Mouse (Mus musculus) heart, postnatal 14 days (tissue): ENCODE measurements around the gene Pdcl. TPM values are rescaled to one million over a fixed set of nuclear protein-coding genes. Genes with fewer than 3 reads are reported as not detected.

Source experiments
- DNase-seq, 2 experiments: peaks; one replicate each; pipeline ENCODE4 v3.0.0; 2021 to 2022
- intact Hi-C: fragments of 180-260 bp; cut with DNase I; formaldehyde crosslinking; loops from one replicate; pipeline ENCODE4 v1.15.1; 2025
- long read RNA-seq, 2 experiments: library from polyadenylated mRNA; stranded (forward); transcript quantifications; one replicate each; pipeline ENCODE4 v2.0.0; 2021
- total RNA-seq, 2 experiments: library from RNA; stranded (reverse); gene quantifications; 2 replicates each; pipeline ENCODE4 v1.2.3; 2021

Pdcl gene
- 10 to 100 TPM; 24.6 to 26.9 TPM for total RNA-seq
- long read RNA-seq, experiment 1, transcript Pdcl-201 (4 exons, 2,858 nt), result major isoform, 35 of 38 reads
- long read RNA-seq, experiment 1, partial matches to known transcripts, result 0 of 38 reads
- long read RNA-seq, experiment 1, other reads (novel, unspliced or antisense), result 1 of 38 reads
- long read RNA-seq, experiment 2, transcript Pdcl-201 (4 exons, 2,858 nt), result major isoform, 29 of 38 reads
- long read RNA-seq, experiment 2, partial matches to known transcripts, result 2 of 38 reads
- long read RNA-seq, experiment 2, other reads (novel, unspliced or antisense), result 3 of 38 reads

- intact Hi-C loops, result no loop called here
- peak; percentile 87 to 88 for DNase-seq
Observed at GRCm38 (mm10) chr2:37358633-37359540, at the start of gene Pdcl. Gene Pdcl, minus strand, starts transcription at chr2:37359332.

- intact Hi-C loops, result loop anchor here (10.0 kb wide), 1 partner anchor 379 kb away; the partner anchor contains the start of gene Crb2
- no peak for DNase-seq
Observed at GRCm38 (mm10) chr2:37395539-37395938, 36.4 kb upstream of the Pdcl start.

- no peak for DNase-seq
- intact Hi-C loops, result loop anchor here (2.0 kb wide), 1 partner anchor 102 kb away; no protein-coding TSS in a partner anchor
Observed at GRCm38 (mm10) chr2:37382921-37383320, 23.8 kb upstream of the Pdcl start.

- intact Hi-C loops, result no loop called here
- peak; percentile 42 to 69 for DNase-seq
Observed at GRCm38 (mm10) chr2:37380189-37380588, 21.1 kb upstream of the Pdcl start.

GRCm38 (mm10) chr2:37376018-37376417 is 16.9 kb upstream of the Pdcl start:
- DNase-seq, result no peak
- intact Hi-C loops, result no loop called here

GRCm38 (mm10) chr2:37370651-37371050 is 11.5 kb upstream of the Pdcl start:
- intact Hi-C loops, result loop anchor here (5.0 kb wide), 1 partner anchor 37 kb away; no protein-coding TSS in a partner anchor

GRCm38 (mm10) chr2:37359908-37360307 is 776 bp upstream of the Pdcl start:
- intact Hi-C loops, result no loop called here

More at GRCm38 (mm10) chr2:37370651-37371050, 11.5 kb upstream of the Pdcl start:
- DNase-seq, result no peak

GRCm38 (mm10) chr2:37355571-37355970 is 3.6 kb downstream of the Pdcl start:
- intact Hi-C loops, result no loop called here

More at GRCm38 (mm10) chr2:37359908-37360307, 776 bp upstream of the Pdcl start:
- DNase-seq, result no peak

GRCm38 (mm10) chr2:37351671-37352070 is 7.5 kb downstream of the Pdcl start:
- intact Hi-C loops, result no loop called here
- no peak for DNase-seq

More at GRCm38 (mm10) chr2:37355571-37355970, 3.6 kb downstream of the Pdcl start:
- DNase-seq, result no peak

- peak; percentile 43 to 73 for DNase-seq
- intact Hi-C loops, result no loop called here
Observed at GRCm38 (mm10) chr2:37338497-37339187, 20.5 kb downstream of the Pdcl start.

GRCm38 (mm10) chr2:37333321-37333720 is 25.8 kb downstream of the Pdcl start:
- intact Hi-C loops, result no loop called here
- no peak for DNase-seq

- no peak for DNase-seq
- intact Hi-C loops, result no loop called here
Observed at GRCm38 (mm10) chr2:37326215-37326614, 32.9 kb downstream of the Pdcl start, which contains the start of gene Olfr368. Gene Olfr368, plus strand, starts transcription at chr2:37326515.

Other genes with a start within 250 kb of the Pdcl start
- not detected for gene Olfr362, start 241.4 kb downstream of the Pdcl start, total RNA-seq
- not detected for gene Olfr364-ps1, start 220.0 kb downstream of the Pdcl start, total RNA-seq
- not detected for gene Olfr365, start 171.1 kb downstream of the Pdcl start, total RNA-seq
- gene Olfr366, start 147.8 kb downstream of the Pdcl start, total RNA-seq, result not detected
- not detected for gene Olfr368, start 32.8 kb downstream of the Pdcl start, total RNA-seq
- 10 to 100 TPM; 41.6 to 47.5 TPM for gene Rc3h2, start 63.6 kb upstream of the Pdcl start, total RNA-seq
- gene Zbtb26, start 83.8 kb upstream of the Pdcl start, total RNA-seq, result 1 to 10 TPM; 5.5 to 6.2 TPM
- gene Zbtb6, start 83.8 kb upstream of the Pdcl start, total RNA-seq, result 1 to 10 TPM; 5.0 to 5.6 TPM
- 10 to 100 TPM; 41.3 to 42.4 TPM for gene Rabgap1, start 83.9 kb upstream of the Pdcl start, total RNA-seq
- gene Gpr21, start 157.0 kb upstream of the Pdcl start, total RNA-seq, result under 1 TPM; 0.91 to 1.00 TPM